Mouse (Mus musculus): ENCODE data around the gene Camsap2.

- TF ChIP-seq CTCF (IDR thresholded peaks at IDR 0.05; ENCODE audit: control insufficient read depth, insufficient read depth, low read length) = no peak
- TF ChIP-seq POLR2A (IDR thresholded peaks at IDR 0.05; ENCODE audit: borderline replicate concordance, control insufficient read depth, low read depth, low read length) = no peak
These were observed 16.7 kb upstream of the Camsap2 start for GRCm38 (mm10) chr1:136362567-136362966.
